Mouse (Mus musculus) hematopoietic stem cell, adult 5-6 weeks (primary cell): Measurements from ENCODE around the gene Itgb3. TPM values are rescaled to one million over a fixed set of nuclear protein-coding genes. Genes with fewer than 3 reads are reported as not detected.
A peak's percentile ranks its signal among the peaks of the same experiment; 100 is the strongest.
"Not testable (repeated sequence)": the region's sequence is repeated elsewhere in the genome, so short reads cannot be mapped to it uniquely, and the experiment has no call there.

Source experiments
- ATAC-seq, 2 experiments: fragments of 125-278 bp in 1 of 2; replicated peaks in 1 of 2; 2 replicates each; pipeline ENCODE4 v1.8.0; 2016 to 2017; ENCODE audit warnings: inconsistent platforms in 2 of 2, mild to moderate bottlenecking in 2 of 2, moderate number of reproducible peaks in 2 of 2, low read depth in 1 of 2, moderate TSS enrichment in 1 of 2; ENCODE audit not compliant: low FRiP score in 2 of 2, poor library complexity in 2 of 2, severe bottlenecking in 2 of 2, insufficient read depth in 1 of 2, low TSS enrichment in 1 of 2
- total RNA-seq: library from RNA; stranded (forward); fragments of 172-1452, 232-1000 nt; gene quantifications from 2 replicates; pipeline ENCODE4 v1.2.3, GENCODE M21; 2017

Itgb3 gene
- total RNA-seq, result 6.5 and 9.6 TPM in 2 replicates

GRCm38 (mm10) chr11:104607491-104608245 lies at the start of gene Itgb3:
Gene Itgb3, plus strand, starts transcription at chr11:104608000.
- peak; percentile 55 to 66 for ATAC-seq

- no peak for ATAC-seq
Measured at GRCm38 (mm10) chr11:104558065-104558464, 49.7 kb upstream of the Itgb3 start.

GRCm38 (mm10) chr11:104558651-104559403 lies 49.0 kb upstream of the Itgb3 start:
- ATAC-seq, result no peak

GRCm38 (mm10) chr11:104560971-104561370 lies 46.8 kb upstream of the Itgb3 start:
- no peak for ATAC-seq

- ATAC-seq, result no peak
Measured at GRCm38 (mm10) chr11:104563496-104563895, 44.3 kb upstream of the Itgb3 start.

GRCm38 (mm10) chr11:104565172-104565571 lies 42.6 kb upstream of the Itgb3 start:
- ATAC-seq, result peak in 1 of 2 experiments; percentile 42; a peak in 1 of 4 replicates

- ATAC-seq, result no peak
Measured at GRCm38 (mm10) chr11:104566097-104566496, 41.7 kb upstream of the Itgb3 start.

- ATAC-seq, result no peak
Measured at GRCm38 (mm10) chr11:104566796-104567195, 41.0 kb upstream of the Itgb3 start.

GRCm38 (mm10) chr11:104567736-104568135 lies 40.1 kb upstream of the Itgb3 start:
- ATAC-seq, result no peak

GRCm38 (mm10) chr11:104568326-104568725 lies 39.5 kb upstream of the Itgb3 start:
- ATAC-seq, result no peak

GRCm38 (mm10) chr11:104570515-104570914 lies 37.3 kb upstream of the Itgb3 start:
- ATAC-seq, result not testable (repeated sequence)

- ATAC-seq, result peak; percentile 91 to 94
Measured at GRCm38 (mm10) chr11:104571373-104571772, 36.4 kb upstream of the Itgb3 start.

GRCm38 (mm10) chr11:104572091-104572490 lies 35.7 kb upstream of the Itgb3 start:
- no peak for ATAC-seq

GRCm38 (mm10) chr11:104572566-104572965 lies 35.2 kb upstream of the Itgb3 start:
- ATAC-seq, result no peak

GRCm38 (mm10) chr11:104576772-104577612 lies 30.8 kb upstream of the Itgb3 start:
- ATAC-seq, result no peak

GRCm38 (mm10) chr11:104578074-104578473 lies 29.7 kb upstream of the Itgb3 start:
- ATAC-seq, result no peak

- no peak for ATAC-seq
Measured at GRCm38 (mm10) chr11:104579084-104579483, 28.7 kb upstream of the Itgb3 start.

GRCm38 (mm10) chr11:104579575-104579974 lies 28.2 kb upstream of the Itgb3 start:
- no peak for ATAC-seq
